Comparison of ENCODE assay signal across 16 mouse cellular contexts in genomic region chr14:30612962-30613715, GRCm38 (mm10). TPM values are rescaled to one million over a fixed set of nuclear protein-coding genes. Genes with fewer than 3 reads are reported as not detected.
A peak's percentile ranks its signal among the peaks of the same experiment; 100 is the strongest.
DNase-seq lines count a peak whose midpoint lies in the region; ATAC-seq and TF ChIP-seq lines count a peak whose summit lies in the region.
"Had no signal": no experiment of that assay in that cellular context is flagged by ENCODE, and none has a peak within 500 bp of the region (broad histone marks: within the 10 kb centered on the region; RNA-seq: fewer than 3 reads in every experiment).

No protein-coding gene starts in this region.

- ATAC-seq in hindbrain, embryonic 14.5 days (ENCODE audit: low FRiP score) = no peak
- ATAC-seq in midbrain, embryonic 11.5 days (ENCODE audit: low FRiP score) = no peak
- no peak for ATAC-seq in midbrain, postnatal 0 days (ENCODE audit: low FRiP score)
- ATAC-seq in erythroid progenitor cell, adult 5-6 weeks (replicated peaks; ENCODE audit: low FRiP score, poor library complexity, severe bottlenecking) = no peak

- TF ChIP-seq CTCF in midbrain, postnatal 0 days (IDR thresholded peaks at IDR 0.05) = no peak

- no peak overlapping the region for H3K4me3 ChIP-seq in hindbrain, embryonic 10.5 days
- H3K4me3 ChIP-seq in hindbrain, embryonic 14.5 days (replicated peaks; ENCODE audit: low read length) = no peak overlapping the region
- H3K4me3 ChIP-seq in midbrain, embryonic 11.5 days (ENCODE audit: low read depth, low read length) = no peak overlapping the region
- no peak overlapping the region for H3K4me3 ChIP-seq in midbrain, postnatal 0 days (ENCODE audit: low read depth, low read length)
- H3K4me3 ChIP-seq: embryonic facial prominence, embryonic 15.5 days; heart, adult 2 months; heart, embryonic 15.5 days; hindbrain, embryonic 15.5 days; limb, embryonic 13.5 days; liver, embryonic 13.5 days; midbrain, embryonic 12.5 days had no signal

- peaks cover 12% of the 10 kb centered on the region; the same call in 1 of the 2 replicates for H3K36me3 ChIP-seq in hindbrain, embryonic 10.5 days
- no peaks in the 10 kb centered on the region for H3K36me3 ChIP-seq in hindbrain, embryonic 14.5 days (replicated peaks; ENCODE audit: control insufficient read depth, insufficient read depth)
- no peaks in the 10 kb centered on the region for H3K36me3 ChIP-seq in midbrain, embryonic 11.5 days (ENCODE audit: control insufficient read depth, insufficient read depth, low read length)
- no peaks in the 10 kb centered on the region for H3K36me3 ChIP-seq in midbrain, postnatal 0 days (ENCODE audit: insufficient read depth, low read length)
- H3K36me3 ChIP-seq: hindbrain, embryonic 15.5 days; midbrain, embryonic 12.5 days had no signal

- 80% methylated on average over 2 of the region's 2 CpGs for WGBS in hindbrain, embryonic 10.5 days
- 72% methylated on average over 2 of the region's 2 CpGs for WGBS in hindbrain, embryonic 14.5 days
- WGBS in midbrain, embryonic 11.5 days = 92% methylated on average over 2 of the region's 2 CpGs
- WGBS in midbrain, postnatal 0 days = 92% methylated on average over 2 of the region's 2 CpGs

- DNase-seq in adrenal gland, adult 2 months = peak; percentile 70
- DNase-seq in adrenal gland, postnatal 4 days (ENCODE audit: low spot score in 2 of 2) = no peak
- DNase-seq in hindbrain, embryonic 10.5 days (ENCODE audit: low spot score) = no peak
- no peak for DNase-seq in hindbrain, embryonic 14.5 days (ENCODE audit: low spot score)
- DNase-seq in midbrain, embryonic 11.5 days (ENCODE audit: low spot score, missing footprints) = peak; percentile 66
- DNase-seq in midbrain, postnatal 0 days (ENCODE audit: low spot score) = no peak
- peak; percentile 64 to 66 for DNase-seq in adrenal gland, postnatal 36 days

- no peaks in the 10 kb centered on the region for H3K9me3 ChIP-seq in hindbrain, embryonic 10.5 days
- H3K9me3 ChIP-seq in hindbrain, embryonic 14.5 days (ENCODE audit: control insufficient read depth, low read length) = no peaks in the 10 kb centered on the region
- H3K9me3 ChIP-seq in midbrain, embryonic 11.5 days (ENCODE audit: control insufficient read depth, low read length) = no peaks in the 10 kb centered on the region
- no peaks in the 10 kb centered on the region for H3K9me3 ChIP-seq in midbrain, postnatal 0 days (ENCODE audit: low read length)
- H3K9me3 ChIP-seq: embryonic facial prominence, embryonic 15.5 days; heart, embryonic 15.5 days; hindbrain, embryonic 15.5 days; limb, embryonic 13.5 days; liver, embryonic 13.5 days; midbrain, embryonic 12.5 days had no signal

- peaks cover 30% of the 10 kb centered on the region for H3K4me1 ChIP-seq in hindbrain, embryonic 10.5 days (replicated peaks)
- no peaks in the 10 kb centered on the region for H3K4me1 ChIP-seq in hindbrain, embryonic 14.5 days (replicated peaks; ENCODE audit: control insufficient read depth, insufficient read depth, low read length)
- H3K4me1 ChIP-seq in midbrain, embryonic 11.5 days (ENCODE audit: control insufficient read depth, insufficient read depth, low read length) = no peaks in the 10 kb centered on the region; the same call in 1 of the 2 replicates
- H3K4me1 ChIP-seq in midbrain, postnatal 0 days (ENCODE audit: insufficient read depth, low read length) = no peaks in the 10 kb centered on the region
- H3K4me1 ChIP-seq: hindbrain, embryonic 15.5 days; midbrain, embryonic 12.5 days had no signal

- peak overlapping the region; percentile 19; the same call in 1 of the 2 replicates for H3K27ac ChIP-seq in hindbrain, embryonic 10.5 days
- H3K27ac ChIP-seq in hindbrain, embryonic 14.5 days = no peak overlapping the region
- no peak overlapping the region for H3K27ac ChIP-seq in midbrain, embryonic 11.5 days (ENCODE audit: low read depth, low read length)
- H3K27ac ChIP-seq in midbrain, postnatal 0 days (ENCODE audit: low read depth, low read length) = no peak overlapping the region
- H3K27ac ChIP-seq: embryonic facial prominence, embryonic 15.5 days; heart, adult 2 months; heart, embryonic 15.5 days; hindbrain, embryonic 15.5 days; limb, embryonic 13.5 days; liver, embryonic 13.5 days; midbrain, embryonic 12.5 days had no signal

- no peak overlapping the region for H3K9ac ChIP-seq in hindbrain, embryonic 14.5 days
- H3K9ac ChIP-seq in midbrain, embryonic 11.5 days (ENCODE audit: low read length) = no peak overlapping the region
- H3K9ac ChIP-seq in midbrain, postnatal 0 days (replicated peaks; ENCODE audit: low read length, poor library complexity, severe bottlenecking) = no peak overlapping the region
- H3K9ac ChIP-seq: embryonic facial prominence, embryonic 15.5 days; heart, embryonic 15.5 days; hindbrain, embryonic 15.5 days; limb, embryonic 13.5 days; liver, embryonic 13.5 days; lung, embryonic 14.5 days; midbrain, embryonic 12.5 days had no signal

- H3K27me3 ChIP-seq in hindbrain, embryonic 10.5 days (ENCODE audit: insufficient read depth, poor library complexity, severe bottlenecking) = no peaks in the 10 kb centered on the region
- no peaks in the 10 kb centered on the region for H3K27me3 ChIP-seq in hindbrain, embryonic 14.5 days (ENCODE audit: control insufficient read depth, insufficient read depth, low read length)
- H3K27me3 ChIP-seq in midbrain, embryonic 11.5 days (ENCODE audit: control insufficient read depth, insufficient read depth, low read length) = no peaks in the 10 kb centered on the region
- no peaks in the 10 kb centered on the region for H3K27me3 ChIP-seq in midbrain, postnatal 0 days (ENCODE audit: insufficient read depth, low read length)
- H3K27me3 ChIP-seq: embryonic facial prominence, embryonic 15.5 days; heart, embryonic 15.5 days; hindbrain, embryonic 15.5 days; limb, embryonic 13.5 days; liver, embryonic 13.5 days; midbrain, embryonic 12.5 days had no signal

- H3K4me2 ChIP-seq in hindbrain, embryonic 14.5 days (replicated peaks) = no peak overlapping the region
- H3K4me2 ChIP-seq in midbrain, embryonic 11.5 days = no peak overlapping the region
- H3K4me2 ChIP-seq in midbrain, postnatal 0 days (ENCODE audit: low read depth, low read length, poor library complexity, severe bottlenecking) = no peak overlapping the region
- H3K4me2 ChIP-seq: embryonic facial prominence, embryonic 15.5 days; heart, embryonic 15.5 days; hindbrain, embryonic 15.5 days; limb, embryonic 13.5 days; liver, embryonic 13.5 days; lung, embryonic 14.5 days; midbrain, embryonic 12.5 days had no signal

RNA-seq across cellular contexts. Expression of gene Prkcd, which starts 12.9 kb away (rescaled TPM):
- 100 to 1,000 TPM in 1 of 2 experiments, 10 to 100 TPM in 1; 83.4 to 367 TPM for total RNA-seq in adrenal gland, adult 2 months (2021)
- polyA plus RNA-seq in adrenal gland, adult 2 months (2012; rRNA removed) = 266 and 407 TPM in 2 replicates
- 100 to 1,000 TPM; 197 to 224 TPM for total RNA-seq in adrenal gland, postnatal 4 days (2021)
- 28.7 and 35.4 TPM in 2 replicates for polyA plus RNA-seq in hindbrain, embryonic 10.5 days (2016; fragmentation: Nextera tagmentation; extraction: Ambion mirVana)
- 19.4 and 21.1 TPM in 2 replicates for polyA plus RNA-seq in hindbrain, embryonic 14.5 days (2014; fragmentation: Nextera tagmentation; extraction: Ambion mirVana)
- 17.6 and 20.1 TPM in 2 replicates for polyA plus RNA-seq in midbrain, embryonic 11.5 days (2014; fragmentation: Nextera tagmentation; extraction: Ambion mirVana)
- 17.0 and 19.1 TPM in 2 replicates for total RNA-seq in midbrain, postnatal 0 days (2014; rRNA removed)
- polyA plus RNA-seq in midbrain, postnatal 0 days (2015; fragmentation: Nextera tagmentation; extraction: Ambion mirVana) = 12.1 and 13.2 TPM in 2 replicates
- 100 to 1,000 TPM; 101 to 162 TPM for total RNA-seq in adrenal gland, postnatal 36 days (2021)
- total RNA-seq in erythroid progenitor cell, adult 5-6 weeks (2015; ENCODE audit: low replicate concordance) = 32.4 and 35.2 TPM in 2 replicates
- total RNA-seq in erythroid progenitor cell, adult 5-6 weeks (2017; ENCODE audit: low replicate concordance) = 19.5 and 35.7 TPM in 2 replicates

RNA-seq across cellular contexts. Expression of gene Rft1, which starts 41.0 kb away (rescaled TPM):
- 10 to 100 TPM; 24.7 to 25.4 TPM for total RNA-seq in adrenal gland, adult 2 months (2021)
- polyA plus RNA-seq in adrenal gland, adult 2 months (2012; rRNA removed) = 16.3 and 17.1 TPM in 2 replicates
- 10 to 100 TPM; 32.8 to 36.3 TPM for total RNA-seq in adrenal gland, postnatal 4 days (2021)
- polyA plus RNA-seq in hindbrain, embryonic 10.5 days (2016; fragmentation: Nextera tagmentation; extraction: Ambion mirVana) = 13.0 and 13.6 TPM in 2 replicates
- polyA plus RNA-seq in hindbrain, embryonic 14.5 days (2014; fragmentation: Nextera tagmentation; extraction: Ambion mirVana) = 8.3 and 9.0 TPM in 2 replicates
- polyA plus RNA-seq in midbrain, embryonic 11.5 days (2014; fragmentation: Nextera tagmentation; extraction: Ambion mirVana) = 11.0 and 12.3 TPM in 2 replicates
- 12.3 and 12.6 TPM in 2 replicates for total RNA-seq in midbrain, postnatal 0 days (2014; rRNA removed)
- polyA plus RNA-seq in midbrain, postnatal 0 days (2015; fragmentation: Nextera tagmentation; extraction: Ambion mirVana) = 9.6 TPM in 2 replicates
- total RNA-seq in adrenal gland, postnatal 36 days (2021) = 10 to 100 TPM; 25.5 to 33.2 TPM
- total RNA-seq in erythroid progenitor cell, adult 5-6 weeks (2015; ENCODE audit: low replicate concordance) = 2.1 and 2.9 TPM in 2 replicates
- total RNA-seq in erythroid progenitor cell, adult 5-6 weeks (2017; ENCODE audit: low replicate concordance) = 2.1 and 4.5 TPM in 2 replicates

Comparison
In these comparisons a context has a peak if more than half of its experiments do, and no peak if none do; other contexts are left out.
1. DNase-seq: peak in adrenal gland, adult 2 months (single experiment), midbrain, embryonic 11.5 days (single experiment) and adrenal gland, postnatal 36 days (2 of 2); none in adrenal gland, postnatal 4 days (0 of 2), hindbrain, embryonic 10.5 days (single experiment), hindbrain, embryonic 14.5 days (single experiment) and midbrain, postnatal 0 days (single experiment).